Mouse (Mus musculus) limb, embryonic 15.5 days (tissue): Measurements from ENCODE around the gene Lrrc7. TPM values are rescaled to one million over a fixed set of nuclear protein-coding genes. Genes with fewer than 3 reads are reported as not detected.

ENCODE experiments used
- ATAC-seq: fragments of 200-750 bp; cut with Nextera tagmentation; 2 replicates; pipeline ENCODE4 v1.8.0; 2017; ENCODE audit warnings: low read depth, moderate TSS enrichment; ENCODE audit not compliant: insufficient number of reproducible peaks, low FRiP score, low TSS enrichment
- H3K27ac ChIP-seq: fragments of 300-500 bp; sonication (generic); 2 replicates; pipeline ENCODE4 v1.5.1; 2015; ENCODE audit warnings: moderate library complexity, mild to moderate bottlenecking, inconsistent platforms
- H3K27me3 ChIP-seq: fragments of 300-500 bp; sonication (generic); 2 replicates; pipeline ENCODE4 v1.6.1; 2015; ENCODE audit warnings: inconsistent platforms
- H3K36me3 ChIP-seq: fragments of 300-500 bp; sonication (generic); 2 replicates; pipeline ENCODE4 v1.6.1; 2015; ENCODE audit warnings: inconsistent platforms
- H3K4me1 ChIP-seq: fragments of 300-500 bp; sonication (generic); 2 replicates; pipeline ENCODE4 v1.6.1; 2015; ENCODE audit warnings: inconsistent platforms
- H3K4me2 ChIP-seq: fragments of 300-500 bp; sonication (generic); 2 replicates; pipeline ENCODE4 v1.6.1; 2015; ENCODE audit warnings: mild to moderate bottlenecking, inconsistent platforms
- H3K4me3 ChIP-seq: fragments of 300-500 bp; sonication (generic); 2 replicates; pipeline ENCODE4 v1.5.1; 2015; ENCODE audit warnings: mild to moderate bottlenecking, inconsistent platforms
- H3K9ac ChIP-seq: fragments of 300-500 bp; sonication (generic); 2 replicates; pipeline ENCODE4 v1.6.1; 2015; ENCODE audit warnings: inconsistent platforms
- H3K9me3 ChIP-seq: fragments of 300-500 bp; sonication (generic); 2 replicates; pipeline ENCODE4 v1.6.1; 2016; ENCODE audit warnings: inconsistent platforms
- WGBS: fragments of 180-500 bp; shearing (Covaris S2); methylation state at CpG from one replicate; pipeline ENCODE4 v1.1.7; 2015; 5-methylcytosine and 5-hydroxymethylcytosine counted together
- polyA plus RNA-seq: library from polyadenylated mRNA; unstranded; fragments of >200 nt; fragmentation: Nextera tagmentation; extraction: Ambion mirVana; gene quantifications from 2 replicates; pipeline ENCODE4 v1.2.1, GENCODE M21; 2015

Gene Lrrc7
- polyA plus RNA-seq, 1 experiment from 2014 or later, result 1.2 TPM

GRCm38 (mm10) chr3:158210657-158211056 is 351.4 kb downstream of the Lrrc7 start:
- no peak for ATAC-seq
- H3K4me3 ChIP-seq, result no peak overlapping the region
- H3K36me3 ChIP-seq, result no peaks in the 10 kb centered on the region
- H3K27me3 ChIP-seq, result no peaks in the 10 kb centered on the region
- no peak overlapping the region for H3K27ac ChIP-seq
- 76% methylated on average over 2 of the region's 2 CpGs for WGBS
- H3K4me2 ChIP-seq, result no peak overlapping the region
- H3K4me1 ChIP-seq, result no peaks in the 10 kb centered on the region
- no peak overlapping the region for H3K9ac ChIP-seq
- no peaks in the 10 kb centered on the region for H3K9me3 ChIP-seq

DNA sequence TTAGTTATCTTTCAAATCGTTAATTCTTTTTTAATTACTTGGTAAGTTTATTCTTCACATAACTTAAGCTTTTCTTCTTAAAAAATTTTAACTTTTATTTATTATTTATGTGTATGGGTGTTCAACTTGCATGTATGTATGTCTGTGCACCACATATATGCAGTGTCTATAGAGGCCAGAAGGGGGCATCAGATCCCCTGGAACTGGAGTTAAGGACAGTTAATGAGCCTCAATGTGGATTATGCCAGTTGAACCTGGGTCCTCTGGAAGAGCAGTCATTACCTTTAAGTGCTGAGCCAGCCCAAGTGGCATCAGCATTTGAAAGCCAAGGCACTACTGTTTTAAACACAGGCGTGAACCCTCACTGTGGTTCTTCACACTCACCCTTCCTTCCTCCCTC is 352.0 kb downstream of the Lrrc7 start:
- Histone ChIP-seq H3K4me3 (no peak overlapping the region), H3K27ac (no peak overlapping the region), H3K4me2 (no peak overlapping the region), H3K4me1 (no peaks in the 10 kb centered on the region), H3K36me3 (no peaks in the 10 kb centered on the region), H3K9me3 (no peaks in the 10 kb centered on the region), H3K27me3 (no peaks in the 10 kb centered on the region), H3K9ac (no peak overlapping the region)
- ATAC-seq, result no peak
- 9% methylated on average over 2 of the region's 2 CpGs for WGBS

GRCm38 (mm10) chr3:158207840-158208239 is 354.2 kb downstream of the Lrrc7 start:
- Histone ChIP-seq H3K9me3 (no peaks in the 10 kb centered on the region), H3K4me3 (no peak overlapping the region), H3K27me3 (no peaks in the 10 kb centered on the region), H3K4me2 (no peak overlapping the region), H3K4me1 (no peaks in the 10 kb centered on the region), H3K27ac (no peak overlapping the region), H3K36me3 (no peaks in the 10 kb centered on the region), H3K9ac (no peak overlapping the region)
- ATAC-seq, result no peak
- WGBS, result 54% methylated on average over 2 of the region's 2 CpGs

DNA sequence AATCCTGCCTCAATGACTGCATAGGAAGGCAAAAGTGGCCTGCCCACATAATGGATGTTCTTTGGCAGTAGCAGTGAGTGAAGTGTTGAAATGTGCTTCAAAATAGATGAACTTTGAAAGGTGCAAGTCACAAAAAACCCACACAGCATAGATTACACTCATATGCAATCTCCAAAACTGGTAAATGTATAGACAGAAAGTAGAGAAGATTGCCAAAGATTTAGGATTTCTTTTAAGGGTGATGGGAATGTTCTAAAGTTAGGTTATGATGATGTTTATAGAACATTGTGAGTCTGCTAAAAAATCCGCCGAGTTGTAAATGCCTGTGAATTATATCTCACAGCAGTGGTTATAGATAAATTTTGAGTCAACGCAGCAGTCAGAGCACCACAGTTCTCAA is 359.2 kb downstream of the Lrrc7 start:
- Histone ChIP-seq H3K27me3 (no peaks in the 10 kb centered on the region), H3K9me3 (no peaks in the 10 kb centered on the region), H3K27ac (no peak overlapping the region), H3K4me3 (no peak overlapping the region), H3K4me2 (no peak overlapping the region), H3K36me3 (no peaks in the 10 kb centered on the region), H3K9ac (no peak overlapping the region), H3K4me1 (no peaks in the 10 kb centered on the region)
- WGBS, result 87% methylated on average over 3 of the region's 3 CpGs
- ATAC-seq, result no peak

GRCm38 (mm10) chr3:158195426-158195825 is 366.6 kb downstream of the Lrrc7 start:
- Histone ChIP-seq H3K4me3 (no peak overlapping the region), H3K27me3 (no peaks in the 10 kb centered on the region), H3K9me3 (no peaks in the 10 kb centered on the region), H3K4me2 (no peak overlapping the region), H3K4me1 (no peaks in the 10 kb centered on the region), H3K36me3 (no peaks in the 10 kb centered on the region), H3K27ac (no peak overlapping the region), H3K9ac (no peak overlapping the region)
- no peak for ATAC-seq

DNA sequence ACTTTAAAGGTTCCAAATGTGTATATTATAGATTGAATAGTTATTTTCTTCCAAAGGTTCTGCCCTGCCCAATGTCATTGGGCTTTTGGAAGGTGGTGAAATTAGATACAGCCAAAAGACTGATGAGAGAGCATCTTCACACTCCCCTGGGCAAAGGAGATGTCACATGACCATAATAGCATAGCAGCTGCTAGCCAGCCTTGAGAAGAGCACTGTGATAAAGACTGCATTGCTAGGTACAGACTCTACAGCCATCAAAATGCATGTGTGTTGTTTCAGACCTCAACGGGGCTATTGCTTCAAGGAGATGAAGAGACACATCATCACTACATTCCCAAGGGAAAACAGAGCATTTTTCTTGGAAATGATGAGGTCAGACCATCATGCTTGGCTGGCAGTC is 368.8 kb downstream of the Lrrc7 start:
- no peak overlapping the region for H3K27ac ChIP-seq
- no peaks in the 10 kb centered on the region for H3K4me1 ChIP-seq
- no peaks in the 10 kb centered on the region for H3K36me3 ChIP-seq
- H3K27me3 ChIP-seq, result no peaks in the 10 kb centered on the region
- ATAC-seq, result no peak
- no peak overlapping the region for H3K4me3 ChIP-seq
- no peak overlapping the region for H3K4me2 ChIP-seq
- no peak overlapping the region for H3K9ac ChIP-seq
- WGBS, result 70% methylated on average over 1 of the region's 1 CpGs
- no peaks in the 10 kb centered on the region for H3K9me3 ChIP-seq

DNA sequence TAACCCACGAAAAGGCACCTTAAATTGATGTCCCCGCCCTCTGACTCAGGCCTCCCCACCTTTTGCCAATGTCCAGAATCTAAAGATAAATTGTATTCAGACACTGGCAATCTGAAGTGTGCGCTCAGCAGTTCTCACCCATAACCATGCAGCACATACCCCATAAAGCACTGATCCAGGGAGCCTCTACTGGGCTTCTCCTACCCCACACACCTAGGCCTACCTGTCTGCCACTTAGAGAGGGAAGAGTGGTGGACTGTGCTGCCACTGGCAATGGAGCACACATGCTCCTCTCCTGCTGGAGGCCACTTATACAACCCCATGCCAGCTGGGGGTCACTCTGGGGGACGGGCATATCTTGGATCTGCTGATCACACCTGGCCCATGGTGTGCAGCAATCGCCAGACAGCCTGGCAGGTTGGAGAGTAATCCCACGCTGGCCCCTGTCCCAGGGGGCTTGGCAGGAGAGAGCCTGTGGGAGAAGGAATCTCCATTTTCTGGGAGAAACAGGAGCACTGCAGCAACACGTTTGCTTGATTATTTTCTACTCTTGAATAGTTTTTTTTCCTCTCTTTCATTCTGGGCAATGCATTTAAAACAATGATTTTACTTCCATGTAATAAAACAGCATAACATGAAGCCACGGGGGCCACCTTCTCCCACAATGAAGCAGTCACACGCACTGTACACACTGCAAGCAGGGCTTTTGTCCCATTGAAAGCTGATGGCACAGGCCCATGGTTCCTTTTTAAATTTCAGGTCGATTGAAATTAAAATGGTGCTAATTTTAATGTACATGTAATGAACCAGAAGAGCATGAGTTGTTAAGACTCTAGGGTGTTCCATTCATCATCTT is 386.9 kb downstream of the Lrrc7 start:
- ATAC-seq, result no peak; the same call in 1 of the 2 replicates
- 73% methylated on average over 10 of the region's 10 CpGs for WGBS
- Histone ChIP-seq H3K9ac (no peak overlapping the region), H3K27ac (no peak overlapping the region), H3K27me3 (no peaks in the 10 kb centered on the region), H3K9me3 (no peaks in the 10 kb centered on the region), H3K4me3 (no peak overlapping the region), H3K4me1 (no peaks in the 10 kb centered on the region), H3K4me2 (no peak overlapping the region), H3K36me3 (no peaks in the 10 kb centered on the region)

DNA sequence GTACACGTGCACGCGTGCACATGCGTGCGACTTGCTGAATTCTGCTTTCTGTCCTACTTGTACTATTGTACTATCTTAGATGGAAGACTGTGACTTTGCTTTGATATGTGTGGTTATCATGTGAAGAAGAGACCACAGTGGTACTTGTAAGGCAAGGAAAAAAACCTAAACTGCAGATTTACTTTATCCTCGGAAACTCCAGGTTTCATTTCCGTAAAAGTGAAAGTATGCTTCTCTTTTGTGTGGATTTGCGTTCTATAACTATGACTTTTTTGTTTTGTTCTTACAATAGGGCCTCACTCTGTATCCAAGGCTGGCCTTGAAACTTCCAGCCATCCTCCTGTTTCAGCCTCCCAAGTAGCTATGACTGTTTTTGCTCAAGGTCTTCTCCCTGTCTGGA is 392.8 kb downstream of the Lrrc7 start:
- Histone ChIP-seq H3K27me3 (no peaks in the 10 kb centered on the region; the same call in 1 of the 2 replicates), H3K9me3 (no peaks in the 10 kb centered on the region), H3K9ac (no peak overlapping the region), H3K4me3 (no peak overlapping the region), H3K27ac (no peak overlapping the region), H3K4me2 (no peak overlapping the region), H3K36me3 (no peaks in the 10 kb centered on the region), H3K4me1 (no peaks in the 10 kb centered on the region)
- no peak for ATAC-seq
- WGBS, result 95% methylated on average over 8 of the region's 8 CpGs

- no peak for ATAC-seq
- Histone ChIP-seq H3K4me1 (no peaks in the 10 kb centered on the region), H3K27me3 (no peaks in the 10 kb centered on the region; the same call in 1 of the 2 replicates), H3K4me2 (no peak overlapping the region), H3K9ac (no peak overlapping the region), H3K27ac (no peak overlapping the region), H3K4me3 (no peak overlapping the region), H3K9me3 (no peaks in the 10 kb centered on the region), H3K36me3 (no peaks in the 10 kb centered on the region)
- WGBS, result 91% methylated on average over 4 of the region's 4 CpGs
These were observed 393.6 kb downstream of the Lrrc7 start for GRCm38 (mm10) chr3:158168454-158168853.

GRCm38 (mm10) chr3:158165004-158165403 is 397.0 kb downstream of the Lrrc7 start:
- H3K4me3 ChIP-seq, result no peak overlapping the region
- no peaks in the 10 kb centered on the region for H3K4me1 ChIP-seq
- no peak overlapping the region for H3K9ac ChIP-seq
- no peaks in the 10 kb centered on the region for H3K36me3 ChIP-seq
- ATAC-seq, result no peak
- no peak overlapping the region for H3K4me2 ChIP-seq
- H3K27ac ChIP-seq, result no peak overlapping the region
- H3K27me3 ChIP-seq, result no peaks in the 10 kb centered on the region; the same call in 1 of the 2 replicates
- no peaks in the 10 kb centered on the region for H3K9me3 ChIP-seq

GRCm38 (mm10) chr3:158164452-158164851 is 397.6 kb downstream of the Lrrc7 start:
- Histone ChIP-seq H3K4me2 (no peak overlapping the region), H3K36me3 (no peaks in the 10 kb centered on the region), H3K27me3 (no peaks in the 10 kb centered on the region; the same call in 1 of the 2 replicates), H3K9me3 (no peaks in the 10 kb centered on the region), H3K4me1 (no peaks in the 10 kb centered on the region), H3K27ac (no peak overlapping the region), H3K4me3 (no peak overlapping the region), H3K9ac (no peak overlapping the region)
- 83% methylated on average over 5 of the region's 5 CpGs for WGBS
- ATAC-seq, result no peak

DNA sequence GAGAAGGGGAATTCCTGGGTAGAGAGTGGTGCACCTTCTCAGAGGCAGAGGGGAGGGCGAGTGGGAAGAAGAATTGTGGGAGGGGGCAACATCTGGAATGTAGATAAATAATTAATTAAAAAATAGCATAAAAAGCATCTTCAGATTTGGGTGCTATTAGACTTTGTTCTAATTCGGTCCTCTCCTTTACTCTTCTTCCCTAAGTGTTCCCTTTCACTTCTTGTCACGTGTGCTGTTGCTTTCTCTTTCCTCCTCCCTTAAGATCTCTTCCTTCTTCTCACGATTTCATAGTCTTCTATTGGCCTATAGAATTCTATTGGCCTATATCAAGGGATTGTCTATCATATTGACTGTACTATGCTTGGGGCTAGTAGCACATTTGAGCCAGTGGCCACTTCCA is 398.9 kb downstream of the Lrrc7 start:
- no peaks in the 10 kb centered on the region for H3K4me1 ChIP-seq
- no peak overlapping the region for H3K9ac ChIP-seq
- H3K9me3 ChIP-seq, result no peaks in the 10 kb centered on the region
- H3K36me3 ChIP-seq, result no peaks in the 10 kb centered on the region
- no peak overlapping the region for H3K27ac ChIP-seq
- WGBS, result 75% methylated on average over 4 of the region's 4 CpGs
- no peaks in the 10 kb centered on the region; the same call in 1 of the 2 replicates for H3K27me3 ChIP-seq
- no peak overlapping the region for H3K4me2 ChIP-seq
- no peak for ATAC-seq
- H3K4me3 ChIP-seq, result no peak overlapping the region
